Mouse (Mus musculus) liver, adult (tissue): ENCODE data around the gene Gm49405.

ENCODE experiments used
- GATA4 ChIP-seq: IDR thresholded peaks from 2 replicates; pipeline ENCODE4 v1.6.1; 2014; ENCODE audit warnings: mild to moderate bottlenecking, low read length; ENCODE audit not compliant: insufficient replicate concordance

The Gm49405 gene

DNA sequence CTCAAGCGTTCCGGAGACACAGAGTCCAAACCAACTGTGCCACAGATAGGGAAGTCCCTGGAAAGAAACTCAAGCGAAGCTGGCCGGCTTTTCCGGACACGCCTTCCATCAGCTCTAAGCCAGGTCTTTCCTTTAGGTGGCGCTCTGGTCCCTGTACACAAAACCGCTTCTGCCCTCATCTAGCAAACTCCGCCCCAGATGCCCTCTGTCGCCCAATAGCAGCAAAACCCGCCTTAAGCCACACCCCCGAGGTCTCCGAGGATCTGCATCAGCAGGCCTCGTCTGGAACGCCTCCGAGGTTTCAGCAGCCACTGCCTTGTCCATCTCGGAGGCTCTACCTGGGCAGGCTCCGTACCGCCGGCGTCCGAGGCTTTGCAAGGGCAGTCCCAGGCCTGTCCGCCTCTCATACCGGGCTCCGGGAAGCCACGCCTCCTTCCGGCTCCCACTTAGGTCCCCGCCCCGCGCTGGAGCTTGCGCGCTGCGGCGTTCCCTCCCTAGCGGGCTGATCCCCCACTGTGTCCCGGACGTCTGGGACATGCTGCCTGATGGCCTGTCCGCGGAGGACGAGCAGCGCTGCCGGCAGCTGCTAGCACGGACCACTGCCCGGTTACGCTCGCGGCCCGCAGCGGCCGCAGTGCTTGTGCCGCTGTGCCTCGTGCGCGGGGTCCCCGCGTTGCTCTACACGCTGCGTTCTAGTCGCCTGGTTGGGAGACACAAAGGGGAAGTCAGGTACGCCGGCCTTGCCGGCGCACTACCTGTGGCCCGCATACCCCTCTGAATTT, at the start of gene Gm49405, which contains the start of gene Nudt8:
Gene Gm49405 (plus strand): TSS at position 508 of the 782 bp plus-strand sequence.
Gene Nudt8 (plus strand): TSS at position 462 of the 782 bp plus-strand sequence.
- no peak for TF ChIP-seq GATA4

- TF ChIP-seq GATA4: no peak
Measured at GRCm38 (mm10) chr19:3951461-3951860, 49.0 kb upstream of the Gm49405 start.

DNA sequence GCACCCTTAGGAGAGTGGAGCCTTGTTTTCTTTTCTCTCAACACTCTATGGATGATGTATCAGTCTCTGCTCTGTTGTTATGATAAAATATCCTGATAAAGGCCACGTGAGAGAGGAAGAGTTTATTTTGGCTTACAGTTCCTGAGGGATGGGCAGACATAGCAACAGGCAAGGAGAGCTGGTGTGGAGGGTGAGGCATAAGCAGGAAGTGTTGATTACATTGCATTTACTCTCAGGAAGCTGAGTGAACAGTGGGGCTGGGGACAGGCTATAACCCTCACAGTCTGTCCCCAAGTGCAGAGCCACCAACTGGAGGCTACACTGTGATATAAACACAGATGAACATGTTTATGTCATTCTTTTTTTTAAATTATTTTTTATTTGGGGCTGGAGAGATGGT, 48.3 kb upstream of the Gm49405 start:
- TF ChIP-seq GATA4: no peak

GRCm38 (mm10) chr19:3955033-3955432, 45.4 kb upstream of the Gm49405 start:
- no peak for TF ChIP-seq GATA4

DNA sequence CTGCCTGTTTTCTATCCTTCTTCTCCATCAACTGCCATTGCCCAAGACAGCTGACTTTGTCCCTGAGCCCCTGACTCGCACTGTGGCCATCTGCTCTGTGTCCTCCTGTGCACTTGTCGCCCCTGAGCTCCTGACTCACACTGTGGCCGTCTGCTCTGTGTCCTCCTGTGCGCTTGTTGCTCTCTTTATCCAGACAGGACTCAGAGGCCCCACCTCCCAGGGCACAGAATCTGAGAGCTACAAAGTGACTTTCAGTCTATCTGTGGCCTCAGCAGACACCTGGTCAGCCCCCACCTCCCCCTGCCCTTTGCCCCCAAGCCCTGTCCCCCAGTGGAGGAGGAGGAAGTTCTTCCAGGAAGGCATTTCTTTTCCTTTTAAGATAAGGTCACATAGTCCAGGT, 44.6 kb upstream of the Gm49405 start:
- no peak for TF ChIP-seq GATA4

- TF ChIP-seq GATA4: no peak
Measured at GRCm38 (mm10) chr19:3958470-3958869, 42.0 kb upstream of the Gm49405 start, which contains the start of gene Aldh3b3. Gene Aldh3b3, plus strand, starts transcription at chr19:3958645.

DNA sequence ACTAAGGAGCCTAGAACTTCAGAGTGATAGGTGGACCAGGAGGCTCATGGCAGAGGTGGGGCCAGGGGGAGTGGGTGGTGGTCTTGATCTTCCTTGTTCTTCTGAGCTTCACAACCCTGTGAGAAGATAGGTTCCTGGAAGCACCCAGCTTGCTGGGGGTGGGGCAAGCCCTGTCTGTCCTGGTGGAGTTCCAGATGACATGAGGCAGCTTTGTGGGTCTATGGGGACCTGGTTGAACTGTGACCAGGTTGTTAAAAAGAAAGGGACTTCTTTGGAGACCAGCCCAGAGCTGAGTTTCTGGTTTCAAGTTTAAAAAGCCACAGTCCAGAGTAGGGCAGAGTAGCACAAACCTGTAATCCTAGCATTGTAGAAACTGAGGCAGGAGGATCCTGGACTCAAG, 41.4 kb upstream of the Gm49405 start:
- TF ChIP-seq GATA4: no peak

DNA sequence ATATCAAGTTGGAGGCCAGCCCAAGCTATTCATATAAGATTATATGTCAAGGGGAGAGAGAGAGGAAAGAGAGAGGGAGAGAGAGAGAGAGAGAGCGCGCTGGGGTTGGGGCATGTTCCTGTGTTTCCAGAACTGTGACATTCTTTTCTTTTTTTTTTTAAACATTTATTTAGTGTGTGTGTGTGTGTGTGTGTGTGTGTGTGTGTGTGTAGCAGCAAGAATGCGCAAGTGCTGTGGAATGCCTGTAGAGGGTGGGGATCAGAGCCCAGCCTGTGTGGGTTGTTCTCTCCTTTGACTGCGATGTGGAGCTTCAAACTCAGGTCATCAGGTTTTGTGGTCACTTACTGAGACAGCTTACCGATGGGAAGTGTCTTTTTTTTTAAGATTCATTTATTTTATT, 40.2 kb upstream of the Gm49405 start:
- TF ChIP-seq GATA4: no peak

DNA sequence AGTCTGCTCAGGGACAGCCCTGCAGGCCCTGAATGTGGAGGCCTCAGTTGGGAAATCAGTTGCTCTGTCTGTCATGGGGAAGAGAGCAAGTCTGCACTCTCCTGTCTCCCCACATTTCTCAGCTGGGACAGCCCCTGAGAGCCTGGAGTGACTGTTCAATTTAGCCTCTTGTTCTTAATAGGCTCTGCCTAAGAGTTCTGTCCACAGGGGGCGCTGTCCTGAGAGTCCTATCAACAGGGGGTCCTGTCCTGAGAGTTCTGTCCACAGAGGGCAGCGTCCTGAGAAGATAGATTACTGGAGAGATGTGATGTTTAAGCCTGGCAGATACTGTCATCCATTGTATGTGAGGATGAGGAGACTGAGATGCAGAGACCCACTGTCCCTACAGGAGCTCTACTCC, 38.0 kb upstream of the Gm49405 start:
- TF ChIP-seq GATA4: no peak

DNA sequence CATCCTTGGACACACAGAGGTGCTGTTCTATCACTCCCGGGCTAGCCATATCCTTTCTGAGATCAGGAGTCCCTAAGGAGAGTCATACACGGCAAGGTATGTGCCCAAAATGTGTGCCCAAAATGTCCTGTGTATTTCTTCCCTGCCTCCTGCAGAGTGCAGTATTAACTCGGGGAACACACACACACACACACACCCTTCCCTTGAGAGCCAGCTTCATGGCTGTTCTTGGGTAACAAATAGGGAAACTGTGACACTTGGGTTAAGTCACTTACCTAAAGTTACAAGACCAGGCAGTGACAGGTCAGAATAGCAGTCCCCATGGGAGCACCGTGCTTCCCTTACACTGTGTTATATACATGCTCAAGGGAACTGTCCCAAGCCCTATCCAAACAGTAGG, 36.4 kb upstream of the Gm49405 start:
- no peak for TF ChIP-seq GATA4

DNA sequence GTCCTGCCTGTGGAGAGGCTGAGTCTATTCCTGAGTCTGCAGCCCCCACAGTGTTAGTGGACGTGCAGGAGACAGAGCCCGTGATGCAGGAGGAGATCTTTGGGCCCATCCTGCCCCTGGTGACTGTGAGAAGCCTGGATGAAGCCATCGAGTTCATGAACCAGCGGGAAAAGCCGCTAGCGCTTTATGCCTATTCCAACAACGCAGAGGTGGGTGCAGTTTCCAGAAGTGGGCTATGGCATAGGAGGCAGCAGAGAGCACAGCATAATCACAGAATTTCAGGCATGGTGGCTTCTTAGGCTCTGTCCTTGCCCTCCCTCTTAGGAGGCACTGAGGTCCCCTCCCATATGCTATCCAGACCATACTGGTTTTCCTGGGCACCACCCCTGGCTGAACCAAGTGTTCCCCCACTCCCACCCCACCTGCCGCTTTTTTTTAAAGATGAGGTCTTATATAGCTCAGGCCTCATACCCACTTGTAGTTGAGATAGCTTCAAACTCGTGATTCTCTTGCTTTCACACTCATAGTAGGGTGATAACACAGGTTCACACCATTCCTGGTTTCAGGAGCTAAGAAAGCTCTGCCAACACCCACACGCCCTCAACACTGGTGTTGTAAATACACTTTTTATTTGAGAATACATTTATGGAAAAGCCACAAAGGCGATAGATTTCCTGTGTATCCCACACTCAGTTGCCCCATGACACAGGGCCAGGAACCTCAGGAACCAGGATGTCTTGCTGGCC, 33.9 kb upstream of the Gm49405 start:
- TF ChIP-seq GATA4: no peak

GRCm38 (mm10) chr19:3967258-3967657, 33.2 kb upstream of the Gm49405 start:
- no peak for TF ChIP-seq GATA4

DNA sequence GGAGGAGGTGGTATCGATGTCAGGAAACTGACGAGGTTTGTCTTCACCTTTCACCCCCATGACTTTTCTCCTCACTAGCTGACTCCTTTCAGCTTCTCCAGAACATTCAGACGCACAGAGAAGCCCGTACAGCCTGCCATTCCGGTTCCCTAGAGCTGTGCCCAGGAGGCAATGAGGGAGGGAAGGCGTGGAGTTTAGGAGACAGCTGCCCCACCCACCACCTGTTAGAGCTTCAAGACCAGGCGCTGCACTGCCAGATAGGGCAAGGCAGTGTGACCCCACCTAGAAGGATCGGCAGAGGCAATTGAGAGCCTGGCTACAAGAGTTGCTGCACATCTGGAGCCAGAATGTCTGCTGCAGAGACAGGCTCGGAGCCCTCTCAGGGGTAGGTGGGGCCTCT, 28.2 kb upstream of the Gm49405 start, which contains the start of gene Aldh3b2:
Gene Aldh3b2 (plus strand): TSS at position 100 of the 400 bp plus-strand sequence.
- TF ChIP-seq GATA4: no peak

DNA sequence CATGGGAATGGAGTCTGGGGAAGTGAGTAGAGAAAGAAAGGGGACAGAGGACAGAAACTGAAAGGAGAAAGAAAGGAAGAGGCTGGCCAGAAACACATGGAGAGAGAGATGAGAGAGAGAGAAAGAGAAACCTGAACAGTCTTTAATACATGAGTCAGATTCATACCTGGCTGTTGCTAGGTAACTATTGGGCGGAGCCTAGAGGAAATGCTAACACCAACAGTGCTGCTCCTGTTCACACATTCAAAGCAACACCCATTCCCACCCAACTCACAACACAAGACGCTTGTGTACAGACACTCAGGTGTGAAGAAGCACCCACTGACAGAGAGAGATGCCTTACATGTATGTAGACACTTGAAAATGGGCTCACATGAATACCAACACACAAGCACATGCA, 24.6 kb upstream of the Gm49405 start:
- TF ChIP-seq GATA4: no peak

- no peak for TF ChIP-seq GATA4
Measured at GRCm38 (mm10) chr19:3980309-3980708, 20.1 kb upstream of the Gm49405 start.

- no peak for TF ChIP-seq GATA4
Measured at GRCm38 (mm10) chr19:3980917-3981316, 19.5 kb upstream of the Gm49405 start.
